Mouse (Mus musculus) left cerebral cortex, postnatal 10 days (tissue): ENCODE results near the gene Lnx2. TPM values are rescaled to one million over a fixed set of nuclear protein-coding genes. Genes with fewer than 3 reads are reported as not detected.

Source experiments
- DNase-seq, 2 experiments: peaks; one replicate each; pipeline ENCODE4 v3.0.0; 2021 to 2022; ENCODE audit warnings: low spot score in 2 of 2, mixed read lengths in 1 of 2; ENCODE audit errors: extremely low spot score in 1 of 2
- intact Hi-C: fragments of 180-260 bp; cut with DNase I; formaldehyde crosslinking; loops from one replicate; pipeline ENCODE4 v1.15.1; 2025
- total RNA-seq, 2 experiments: library from RNA; stranded (reverse); gene quantifications; 2 replicates each; pipeline ENCODE4 v1.2.3; 2021

The Lnx2 gene
- total RNA-seq, 2 experiments from 2014 or later = 5.6 to 6.2 TPM

DNA sequence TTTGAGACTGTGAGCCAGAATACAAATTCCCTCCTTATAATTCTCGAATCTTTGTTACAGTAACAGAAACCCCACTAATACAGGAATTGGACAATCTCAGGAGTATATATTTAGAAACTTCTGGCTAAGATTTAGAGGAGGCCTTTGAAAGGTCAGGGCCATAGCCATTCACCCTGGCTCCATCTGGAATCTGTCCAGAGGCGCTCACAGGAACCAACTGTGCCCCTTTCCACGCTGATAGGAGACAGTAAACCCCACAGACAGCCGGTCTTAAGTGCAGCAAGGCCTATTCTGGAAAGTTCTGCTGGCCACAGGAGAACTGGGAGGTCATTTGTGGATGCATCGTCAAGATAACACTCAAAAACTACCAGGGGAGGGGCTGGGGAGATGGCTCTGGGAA, 87.3 kb downstream of the Lnx2 start:
- intact Hi-C loops = loop anchor here (5.0 kb wide), 1 partner anchor 303 kb away; no protein-coding TSS in a partner anchor

DNA sequence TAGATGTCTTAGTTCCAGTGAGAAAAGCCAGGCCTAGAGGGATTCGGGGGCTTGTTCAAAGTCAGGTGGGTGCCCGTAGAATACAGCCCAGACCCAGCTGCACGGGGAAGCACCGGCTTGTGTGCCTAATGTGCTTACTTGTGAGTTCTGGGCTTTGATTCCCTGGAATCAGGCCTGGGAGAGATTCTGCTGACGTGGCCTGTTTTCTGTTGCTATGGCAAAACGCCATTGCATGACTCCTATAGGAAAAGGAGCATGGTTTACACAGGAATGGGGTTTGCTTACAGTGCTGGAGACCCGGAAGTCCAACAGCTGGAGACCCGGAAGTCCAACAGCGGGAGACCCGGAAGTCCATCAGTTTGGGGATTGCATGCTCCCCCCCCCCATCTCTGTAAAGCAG, 88.8 kb downstream of the Lnx2 start:
- no peak for DNase-seq
- intact Hi-C loops = loop anchor here (5.0 kb wide), 1 partner anchor 305 kb away; no protein-coding TSS in a partner anchor

More for the DNA sequence above, 87.3 kb downstream of the Lnx2 start:
- no peak for DNase-seq

DNA sequence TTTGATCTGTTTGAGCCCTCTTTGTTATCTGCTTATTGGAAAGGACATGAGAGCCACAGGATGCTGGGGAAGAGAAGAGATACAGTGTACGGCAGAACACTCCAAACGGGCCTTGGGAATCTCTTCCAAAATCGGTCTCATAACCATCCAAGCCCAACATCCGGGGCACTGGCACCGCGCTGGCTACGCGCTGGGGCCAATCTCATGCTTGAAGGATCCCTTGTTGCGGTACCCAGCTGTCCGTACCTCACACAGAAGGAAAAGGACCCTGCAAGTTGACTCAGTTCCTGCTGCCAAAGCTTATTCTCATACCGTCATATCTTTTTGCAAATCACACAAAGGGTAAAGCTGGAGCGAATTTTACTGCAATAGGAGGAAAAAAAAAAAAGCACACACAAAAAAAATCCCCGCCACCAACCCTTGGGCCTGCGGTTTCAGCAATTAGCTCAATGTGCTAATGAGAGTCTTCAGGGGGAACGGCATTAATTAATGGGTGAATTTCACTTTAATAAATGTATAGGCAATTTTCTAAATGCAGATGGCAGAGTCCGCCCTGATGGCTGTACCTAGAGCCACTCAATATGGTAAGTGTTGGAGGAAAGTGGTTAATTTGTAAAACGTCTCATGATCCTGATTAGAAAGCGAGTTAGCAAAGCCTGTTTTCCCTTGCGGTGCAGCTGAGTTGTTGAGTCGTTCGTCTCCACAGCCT, 90.5 kb downstream of the Lnx2 start:
- intact Hi-C loops = loop anchor here (5.0 kb wide), 1 partner anchor 306 kb away; no protein-coding TSS in a partner anchor
- no peak for DNase-seq

DNA sequence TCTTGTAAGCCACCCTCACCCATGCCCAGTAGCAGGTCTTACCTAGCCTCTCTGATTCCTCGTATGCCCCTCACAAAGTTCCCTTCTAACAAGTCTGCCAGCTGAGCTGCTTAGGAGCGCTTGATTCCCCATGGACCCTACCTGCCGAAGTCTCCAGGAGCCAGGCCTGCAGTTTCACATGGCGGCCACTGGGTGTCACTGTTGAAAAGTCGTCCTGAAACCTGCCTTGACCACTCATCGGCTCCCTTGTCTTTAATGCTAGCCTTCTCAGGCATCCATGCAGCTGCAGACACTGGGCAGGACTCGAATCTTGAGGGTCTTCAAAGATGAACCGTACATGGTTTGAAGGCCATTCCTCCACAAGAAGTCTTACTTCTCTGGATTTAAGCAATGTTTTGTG, 93.2 kb downstream of the Lnx2 start:
- peak in 1 of 2 experiments; percentile 43 for DNase-seq
- intact Hi-C loops = loop anchor here (5.0 kb wide), 2 partner anchors 94 to 244 kb away; partner anchors contain the start of genes Lnx2 and Polr1d

DNA sequence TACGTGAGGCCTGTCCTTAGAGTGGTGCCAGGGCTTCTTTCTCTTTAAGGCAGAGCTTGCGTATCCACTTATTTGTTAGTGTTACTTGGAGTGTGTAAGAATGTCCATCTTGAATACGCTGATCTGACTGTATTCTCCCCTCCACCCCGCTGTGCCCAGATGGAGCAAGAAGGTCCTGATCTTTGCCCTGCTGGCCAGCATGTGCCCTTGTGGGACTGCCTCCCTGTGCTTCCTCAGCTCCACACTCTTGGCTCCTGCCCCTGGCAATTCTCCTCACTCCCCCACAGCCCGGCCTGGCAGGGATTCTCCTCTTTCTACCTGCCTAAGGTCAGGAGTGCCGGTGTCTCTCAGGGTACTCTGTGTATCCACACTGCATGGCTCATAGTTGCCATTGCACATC, 95.0 kb downstream of the Lnx2 start:
- DNase-seq = no peak
- intact Hi-C loops = loop anchor here (5.0 kb wide), 2 partner anchors 96 to 246 kb away; partner anchors contain the start of genes Lnx2 and Polr1d

DNA sequence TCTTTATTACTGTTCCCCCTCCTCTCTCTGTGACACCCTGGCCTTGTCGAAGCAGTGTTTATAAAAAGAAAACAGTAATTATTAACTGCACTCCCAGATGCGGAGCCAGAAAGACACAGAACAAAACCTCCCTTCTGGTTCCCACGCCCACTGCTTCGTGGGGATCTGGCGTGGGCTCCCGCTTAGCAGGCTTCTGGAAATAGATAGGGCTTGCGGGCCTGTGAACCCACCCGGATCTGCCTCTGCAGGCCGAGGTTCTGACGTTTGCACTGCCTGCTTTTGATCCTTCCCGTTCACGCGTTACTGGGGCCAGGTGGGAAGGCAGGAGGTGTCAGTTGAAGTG, 101.6 kb downstream of the Lnx2 start:
- no peak for DNase-seq
- intact Hi-C loops = no loop called here

DNA sequence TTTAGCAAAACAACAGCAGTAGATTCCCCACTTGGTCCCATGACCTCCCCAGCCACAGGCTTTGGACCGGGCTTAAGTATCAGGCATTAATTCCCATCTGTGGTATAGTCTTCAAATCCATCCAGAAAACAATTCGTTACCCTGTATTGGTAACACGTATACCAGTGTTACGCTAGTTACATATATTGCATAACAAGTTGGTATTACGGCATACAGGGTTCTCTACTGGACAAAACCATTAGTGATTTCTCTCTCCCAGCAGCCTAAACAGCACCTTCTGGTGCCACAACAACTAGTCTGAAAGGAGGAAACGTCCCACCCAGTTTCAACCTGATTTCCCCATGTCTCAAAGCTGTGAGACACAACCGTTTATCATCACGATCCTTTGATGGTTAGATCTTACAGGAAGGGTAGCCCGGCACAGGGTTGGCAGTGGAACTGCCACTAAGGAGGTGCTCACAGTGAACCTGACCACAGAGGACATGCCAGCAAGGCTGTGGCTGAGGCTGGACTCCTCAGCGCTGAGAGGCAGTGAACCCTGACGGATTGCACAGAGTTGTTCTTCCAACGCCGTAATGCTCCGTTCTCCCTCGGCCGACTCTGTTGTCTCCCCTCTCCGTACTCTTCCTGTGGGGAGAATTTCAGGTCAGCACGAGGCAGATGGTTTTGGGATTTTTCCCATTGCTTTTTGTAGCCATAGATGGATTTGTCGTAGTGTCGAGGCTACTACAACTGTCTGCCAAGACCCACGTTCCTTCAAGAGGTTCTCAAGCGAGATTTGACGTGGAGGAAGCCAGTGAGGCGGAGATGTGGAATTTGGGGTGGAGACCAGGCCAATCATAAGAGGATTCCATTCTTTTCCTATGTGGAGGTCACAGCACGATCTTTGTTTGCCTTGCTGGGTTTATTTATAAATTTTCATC, 102.3 kb downstream of the Lnx2 start:
- no peak for DNase-seq
- intact Hi-C loops = no loop called here

DNA sequence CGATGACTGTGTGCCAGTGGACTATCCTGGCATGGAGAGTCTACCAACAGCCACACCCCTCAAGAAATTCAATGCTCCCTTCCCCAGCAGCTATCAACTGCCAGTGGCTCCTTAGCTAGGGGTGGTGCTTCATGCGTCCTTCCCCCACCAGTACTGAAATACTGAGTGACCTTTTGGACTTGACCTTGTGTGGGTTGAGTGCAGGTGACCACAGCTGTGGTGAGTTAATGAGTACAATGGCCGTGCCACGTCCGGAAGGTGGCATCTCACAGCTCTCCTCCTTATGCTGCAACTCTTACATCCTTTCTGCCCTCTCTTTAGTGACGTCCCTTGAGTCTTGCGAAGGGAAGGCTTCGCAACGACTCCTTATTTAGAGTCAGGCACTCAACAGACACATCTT, 103.0 kb downstream of the Lnx2 start:
- intact Hi-C loops = no loop called here
- DNase-seq = no peak

DNA sequence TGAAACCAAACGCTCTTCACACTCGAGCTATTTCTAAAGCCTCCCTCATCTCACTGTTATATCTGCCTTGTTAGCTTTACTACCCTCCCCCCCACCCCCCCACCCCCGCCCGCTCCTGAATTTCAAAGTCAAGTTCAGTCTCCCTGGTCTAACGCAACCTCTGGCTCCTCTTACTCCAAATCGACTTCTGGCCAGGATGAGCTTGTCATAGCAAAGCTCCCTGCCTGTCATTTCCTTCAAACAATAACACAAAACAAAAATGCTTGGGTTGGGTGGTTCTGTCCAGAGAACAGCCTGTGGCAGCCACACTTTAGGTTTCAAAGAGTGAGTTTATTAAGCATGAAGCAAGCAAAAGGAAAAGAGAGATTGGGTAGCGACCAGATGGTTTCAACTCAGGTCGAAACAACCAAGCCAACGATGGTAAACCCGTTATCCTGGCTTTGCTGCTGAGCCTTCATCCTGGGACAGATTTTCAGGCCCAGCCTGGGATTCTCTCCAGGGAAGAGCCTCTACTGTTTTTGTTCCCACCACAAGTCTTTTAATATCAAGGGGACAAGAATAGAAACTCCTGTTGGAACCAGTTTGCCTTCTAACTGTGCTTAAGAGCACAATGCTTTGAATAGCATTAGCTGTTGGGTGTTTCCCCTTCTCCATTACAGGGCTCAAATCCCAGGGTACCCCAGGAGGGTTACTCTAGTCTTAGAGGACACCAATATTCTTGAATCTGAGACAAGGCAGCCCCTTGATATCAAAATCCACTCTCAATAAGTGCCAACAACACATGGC, 104.4 kb downstream of the Lnx2 start:
- no peak for DNase-seq
- intact Hi-C loops = no loop called here

DNA sequence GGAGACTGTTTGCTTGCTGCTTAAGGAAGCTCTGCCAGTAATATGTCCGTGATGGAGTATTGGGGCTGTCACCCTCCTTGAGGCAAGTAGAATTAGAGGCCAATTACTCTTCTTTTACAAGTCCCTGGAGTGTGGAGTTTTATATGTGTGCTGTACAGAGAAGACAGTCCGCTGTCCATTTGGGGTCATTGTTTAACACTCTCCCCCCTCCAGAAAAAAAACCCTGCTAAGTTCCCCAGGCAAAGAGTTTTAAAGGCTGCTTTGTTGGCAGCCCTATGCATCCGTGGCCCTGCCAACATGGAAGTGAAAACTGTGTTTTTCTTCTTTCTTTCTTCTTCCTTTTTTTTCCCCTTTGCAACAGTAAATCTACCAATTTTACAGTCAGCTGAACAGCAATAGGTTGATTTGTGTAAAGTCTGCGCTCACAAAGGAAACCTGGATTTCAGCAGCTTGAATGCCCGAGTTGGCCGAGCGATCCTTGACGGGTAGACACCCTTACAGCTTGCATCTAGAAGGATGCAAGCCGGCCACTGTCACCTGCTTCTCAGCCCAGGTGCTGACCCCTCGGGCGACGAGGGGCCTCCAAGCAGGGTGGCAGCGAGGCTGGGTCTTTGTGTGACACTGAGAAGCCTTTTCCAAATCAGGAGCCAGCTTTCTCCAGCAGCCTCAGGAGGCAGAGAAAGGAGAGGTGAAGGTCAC, 107.5 kb downstream of the Lnx2 start:
- DNase-seq = no peak
- intact Hi-C loops = no loop called here

Other genes with a start within 250 kb of the Lnx2 start
- 100 to 1,000 TPM; 183 to 190 TPM for gene Rpl21, start 243.7 kb downstream of the Lnx2 start, total RNA-seq
- 10 to 100 TPM in 1 of 2 experiments, 1 to 10 TPM in 1; 9.2 to 12.2 TPM for gene Rasl11a, start 231.5 kb downstream of the Lnx2 start, total RNA-seq
- 10 to 100 TPM; 31.0 to 32.9 TPM for gene Gtf3a, start 127.9 kb downstream of the Lnx2 start, total RNA-seq
- 10 to 100 TPM; 18.6 to 19.6 TPM for gene Mtif3, start 112.8 kb downstream of the Lnx2 start, total RNA-seq
- 10 to 100 TPM; 82.2 to 88.3 TPM for gene Polr1d, start 464 bp upstream of the Lnx2 start, total RNA-seq
- gene Gsx1, start 112.1 kb upstream of the Lnx2 start, total RNA-seq = under 1 TPM; 0.59 to 0.88 TPM
- not detected for gene Pdx1, start 193.4 kb upstream of the Lnx2 start, total RNA-seq
- not detected for gene Cdx2, start 230.7 kb upstream of the Lnx2 start, total RNA-seq
- gene Urad, start 245.9 kb upstream of the Lnx2 start, total RNA-seq = not detected